Mouse (Mus musculus) cerebellum, adult 18-20 months (tissue): ENCODE data around the gene Pde4d.

Experiments
- DNase-seq, 2 experiments: peaks; one replicate each; pipeline ENCODE4 v3.0.0; 2021

Gene Pde4d

GRCm38 (mm10) chr13:109912635-109913034 lies 1462.9 kb downstream of the Pde4d start:
- DNase-seq: no peak

- DNase-seq: no peak
Measured at GRCm38 (mm10) chr13:109914246-109914645, 1464.5 kb downstream of the Pde4d start.

- DNase-seq: no peak
Measured at GRCm38 (mm10) chr13:109914846-109915245, 1465.1 kb downstream of the Pde4d start.

GRCm38 (mm10) chr13:109915501-109915900 lies 1465.8 kb downstream of the Pde4d start:
- DNase-seq: no peak

GRCm38 (mm10) chr13:109915964-109916363 lies 1466.2 kb downstream of the Pde4d start:
- DNase-seq: no peak

GRCm38 (mm10) chr13:109917551-109917950 lies 1467.8 kb downstream of the Pde4d start:
- no peak for DNase-seq

GRCm38 (mm10) chr13:109918631-109919030 lies 1468.9 kb downstream of the Pde4d start:
- no peak for DNase-seq

- no peak for DNase-seq
Measured at GRCm38 (mm10) chr13:109920256-109920655, 1470.5 kb downstream of the Pde4d start.

GRCm38 (mm10) chr13:109921336-109922038 lies 1471.7 kb downstream of the Pde4d start:
- no peak for DNase-seq

- DNase-seq: peak; percentile 66 to 70
Measured at GRCm38 (mm10) chr13:109922228-109922627, 1472.5 kb downstream of the Pde4d start.

GRCm38 (mm10) chr13:109922782-109923181 lies 1473.0 kb downstream of the Pde4d start:
- DNase-seq: no peak

- DNase-seq: no peak
Measured at GRCm38 (mm10) chr13:109924771-109925170, 1475.0 kb downstream of the Pde4d start.

- peak in 1 of 2 experiments; percentile 46 for DNase-seq
Measured at GRCm38 (mm10) chr13:109926277-109926920, 1476.7 kb downstream of the Pde4d start.

GRCm38 (mm10) chr13:109927782-109928181 lies 1478.0 kb downstream of the Pde4d start:
- no peak for DNase-seq

- DNase-seq: no peak
Measured at GRCm38 (mm10) chr13:109932688-109933087, 1482.9 kb downstream of the Pde4d start.

GRCm38 (mm10) chr13:109933554-109933953 lies 1483.8 kb downstream of the Pde4d start:
- no peak for DNase-seq

- DNase-seq: no peak
Measured at GRCm38 (mm10) chr13:109936866-109937265, 1487.1 kb downstream of the Pde4d start.

- peak; percentile 52 to 61 for DNase-seq
Measured at GRCm38 (mm10) chr13:109944822-109945551, 1495.2 kb downstream of the Pde4d start.

GRCm38 (mm10) chr13:109951466-109951865 lies 1501.7 kb downstream of the Pde4d start:
- no peak for DNase-seq

GRCm38 (mm10) chr13:109954189-109954588 lies 1504.4 kb downstream of the Pde4d start:
- DNase-seq: no peak

- DNase-seq: no peak
Measured at GRCm38 (mm10) chr13:109957953-109958352, 1508.2 kb downstream of the Pde4d start.

GRCm38 (mm10) chr13:109982821-109983443 lies 1533.2 kb downstream of the Pde4d start:
- DNase-seq: no peak

- no peak for DNase-seq
Measured at GRCm38 (mm10) chr13:109985411-109985810, 1535.7 kb downstream of the Pde4d start.
